Mouse (Mus musculus): ENCODE data around the gene Gm5089. TPM values are rescaled to one million over a fixed set of nuclear protein-coding genes. Genes with fewer than 3 reads are reported as not detected.
"Not testable (repeated sequence)": the region's sequence is repeated elsewhere in the genome, so short reads cannot be mapped to it uniquely, and the experiment has no call there.

Gm5089 gene
- polyA plus RNA-seq, 1 experiment, result not detected

- peaks cover 28% of the 10 kb centered on the region for H3K4me1 ChIP-seq
- peaks cover 89% of the 10 kb centered on the region for H3K27me3 ChIP-seq (replicated peaks)
- peak within 1 kb of the TSS; percentile 89 for H3K4me3 ChIP-seq (replicated peaks)
Measured at GRCm38 (mm10) chr14:122464763-122465741, 14.1 kb upstream of the Gm5089 start, which contains the start of gene Zic5. Gene Zic5, minus strand, starts transcription at chr14:122465677.

GRCm38 (mm10) chr14:122464351-122464762 is 13.4 kb upstream of the Gm5089 start:
- Histone ChIP-seq H3K27me3 (replicated peaks) (peaks cover 86% of the 10 kb centered on the region), H3K9me3 (peaks cover 11% of the 10 kb centered on the region), H3K4me1 (peaks cover 28% of the 10 kb centered on the region), H3K4me3 (replicated peaks) (peak overlapping the region; percentile 89), H3K36me3 (replicated peaks; ENCODE audit: low read length) (no peaks in the 10 kb centered on the region)
- no peak for TF ChIP-seq GATA1 (IDR thresholded peaks at IDR 0.05; ENCODE audit: borderline replicate concordance, low read length)
- TF ChIP-seq FLI1 (IDR thresholded peaks at IDR 0.05; ENCODE audit: low read length), result no peak

More at GRCm38 (mm10) chr14:122464763-122465741, 14.1 kb upstream of the Gm5089 start, which contains the start of gene Zic5:
- Histone ChIP-seq H3K9me3 (peaks cover 11% of the 10 kb centered on the region), H3K36me3 (replicated peaks; ENCODE audit: low read length) (no peaks in the 10 kb centered on the region)
- TF ChIP-seq GATA1 (IDR thresholded peaks at IDR 0.05; ENCODE audit: borderline replicate concordance, low read length) (no peak), FLI1 (IDR thresholded peaks at IDR 0.05; ENCODE audit: low read length) (no peak)

GRCm38 (mm10) chr14:122463734-122464341 is 12.9 kb upstream of the Gm5089 start:
- H3K36me3 ChIP-seq (replicated peaks; ENCODE audit: low read length); H3K9me3 ChIP-seq: not testable (repeated sequence)
- Histone ChIP-seq H3K4me3 (replicated peaks) (peak overlapping the region; percentile 89), H3K27me3 (replicated peaks) (peaks cover 81% of the 10 kb centered on the region), H3K4me1 (peaks cover 28% of the 10 kb centered on the region)

GRCm38 (mm10) chr14:122463080-122463691 is 12.3 kb upstream of the Gm5089 start:
- peaks cover 7% of the 10 kb centered on the region for H3K9me3 ChIP-seq
- peaks cover 75% of the 10 kb centered on the region for H3K27me3 ChIP-seq (replicated peaks)
- no peaks in the 10 kb centered on the region for H3K36me3 ChIP-seq (replicated peaks; ENCODE audit: low read length)
- H3K4me3 ChIP-seq (replicated peaks), result peak overlapping the region; percentile 89
- H3K4me1 ChIP-seq, result peaks cover 28% of the 10 kb centered on the region
- TF ChIP-seq FLI1 (IDR thresholded peaks at IDR 0.05; ENCODE audit: low read length) (no peak), GATA1 (IDR thresholded peaks at IDR 0.05; ENCODE audit: borderline replicate concordance, low read length) (no peak)

GRCm38 (mm10) chr14:122462689-122463079 is 11.8 kb upstream of the Gm5089 start:
- TF ChIP-seq FLI1 (IDR thresholded peaks at IDR 0.05; ENCODE audit: low read length) (no peak), GATA1 (IDR thresholded peaks at IDR 0.05; ENCODE audit: borderline replicate concordance, low read length) (no peak)
- Histone ChIP-seq H3K9me3 (peaks cover 7% of the 10 kb centered on the region), H3K4me3 (replicated peaks) (no peak overlapping the region), H3K4me1 (peaks cover 28% of the 10 kb centered on the region), H3K36me3 (replicated peaks; ENCODE audit: low read length) (no peaks in the 10 kb centered on the region), H3K27me3 (replicated peaks) (peaks cover 70% of the 10 kb centered on the region)

- TF ChIP-seq GATA1 (IDR thresholded peaks at IDR 0.05; ENCODE audit: borderline replicate concordance, low read length), result no peak
- no peak for TF ChIP-seq FLI1 (IDR thresholded peaks at IDR 0.05; ENCODE audit: low read length)
- H3K27me3 ChIP-seq (replicated peaks), result peaks cover 63% of the 10 kb centered on the region
- H3K9me3 ChIP-seq, result peaks cover 7% of the 10 kb centered on the region
- H3K36me3 ChIP-seq (replicated peaks; ENCODE audit: low read length), result no peaks in the 10 kb centered on the region
- no peak overlapping the region for H3K4me3 ChIP-seq (replicated peaks)
- peaks cover 28% of the 10 kb centered on the region for H3K4me1 ChIP-seq
Measured at GRCm38 (mm10) chr14:122461966-122462365, 11.1 kb upstream of the Gm5089 start.

GRCm38 (mm10) chr14:122461500-122461899 is 10.6 kb upstream of the Gm5089 start:
- Histone ChIP-seq H3K27me3 (replicated peaks) (peaks cover 60% of the 10 kb centered on the region), H3K4me1 (peaks cover 28% of the 10 kb centered on the region), H3K36me3 (replicated peaks; ENCODE audit: low read length) (no peaks in the 10 kb centered on the region), H3K9me3 (peaks cover 7% of the 10 kb centered on the region), H3K4me3 (replicated peaks) (no peak overlapping the region)
- TF ChIP-seq GATA1 (IDR thresholded peaks at IDR 0.05; ENCODE audit: borderline replicate concordance, low read length) (no peak), FLI1 (IDR thresholded peaks at IDR 0.05; ENCODE audit: low read length) (no peak)

- TF ChIP-seq FLI1 (IDR thresholded peaks at IDR 0.05; ENCODE audit: low read length) (no peak), GATA1 (IDR thresholded peaks at IDR 0.05; ENCODE audit: borderline replicate concordance, low read length) (no peak)
- Histone ChIP-seq H3K27me3 (replicated peaks) (peaks cover 52% of the 10 kb centered on the region), H3K4me3 (replicated peaks) (no peak overlapping the region)
Measured at GRCm38 (mm10) chr14:122460226-122460625, 9.3 kb upstream of the Gm5089 start.

GRCm38 (mm10) chr14:122459776-122460175 is 8.9 kb upstream of the Gm5089 start:
- H3K36me3 ChIP-seq (replicated peaks; ENCODE audit: low read length), result no peaks in the 10 kb centered on the region
- peaks cover 18% of the 10 kb centered on the region for H3K4me1 ChIP-seq
- no peak for TF ChIP-seq GATA1 (IDR thresholded peaks at IDR 0.05; ENCODE audit: borderline replicate concordance, low read length)
- TF ChIP-seq FLI1 (IDR thresholded peaks at IDR 0.05; ENCODE audit: low read length), result no peak
- peaks cover 52% of the 10 kb centered on the region for H3K27me3 ChIP-seq (replicated peaks)
- H3K4me3 ChIP-seq (replicated peaks), result no peak overlapping the region
- H3K9me3 ChIP-seq, result peaks cover 7% of the 10 kb centered on the region

More at GRCm38 (mm10) chr14:122460226-122460625, 9.3 kb upstream of the Gm5089 start:
- peaks cover 7% of the 10 kb centered on the region for H3K9me3 ChIP-seq
- H3K36me3 ChIP-seq (replicated peaks; ENCODE audit: low read length), result no peaks in the 10 kb centered on the region
- H3K4me1 ChIP-seq, result peaks cover 23% of the 10 kb centered on the region

- H3K4me1 ChIP-seq, result peaks cover 14% of the 10 kb centered on the region
- H3K4me3 ChIP-seq (replicated peaks); H3K9me3 ChIP-seq; H3K36me3 ChIP-seq (replicated peaks; ENCODE audit: low read length): not testable (repeated sequence)
- peaks cover 51% of the 10 kb centered on the region for H3K27me3 ChIP-seq (replicated peaks)
Measured at GRCm38 (mm10) chr14:122459332-122459731, 8.4 kb upstream of the Gm5089 start.

Data from megakaryocyte, embryonic 14.5 days (primary cell).